Mouse (Mus musculus): ENCODE data around the gene Mpp4. TPM values are rescaled to one million over a fixed set of nuclear protein-coding genes. Genes with fewer than 3 reads are reported as not detected.

Mpp4 gene
- total and polyA plus RNA-seq, 2 experiments, result 2.3 to 7.6 TPM

DNA sequence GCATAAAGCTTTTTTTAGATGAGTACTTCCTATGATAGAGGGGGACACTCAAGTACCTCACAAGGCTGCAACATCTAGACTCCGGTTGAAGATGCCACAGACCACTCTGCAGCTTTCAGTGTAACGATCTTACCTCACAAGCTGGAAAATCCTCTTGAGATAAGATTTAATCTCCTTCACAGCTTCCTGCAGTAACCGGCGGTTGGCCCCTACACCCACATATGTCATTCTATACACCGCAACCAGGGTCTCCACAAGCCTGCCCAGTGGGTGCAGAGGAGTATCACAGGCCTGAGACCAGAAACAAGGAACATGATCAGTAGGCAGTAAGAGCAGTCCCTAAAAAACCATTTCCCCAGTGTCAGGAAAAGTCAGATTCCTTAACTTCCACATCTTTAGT, 9.8 kb upstream of the Mpp4 start:
- no peak overlapping the region for H3K27ac ChIP-seq (replicated peaks; ENCODE audit: insufficient read depth, low read depth, low read length)
- H3K9ac ChIP-seq (ENCODE audit: low read depth, low read length), result no peak overlapping the region
- peaks cover 9% of the 10 kb centered on the region for H3K4me1 ChIP-seq (ENCODE audit: control insufficient read depth, insufficient read depth, low read length)
- TF ChIP-seq CTCF (IDR thresholded peaks at IDR 0.05; ENCODE audit: low read depth, low read length), result no peak
- no peak for TF ChIP-seq POLR2A (IDR thresholded peaks at IDR 0.05; ENCODE audit: extremely low read depth, insufficient read depth, low read length)
- no peak for DNase-seq (ENCODE audit: extremely low read depth, low read depth, low spot score)
- H3K4me3 ChIP-seq (ENCODE audit: insufficient read depth, low read depth, low read length), result no peak overlapping the region
- 86% methylated on average over 5 of the region's 5 CpGs for WGBS
- no peaks in the 10 kb centered on the region for H3K79me2 ChIP-seq (ENCODE audit: control insufficient read depth, insufficient read depth, low read length)
- no peaks in the 10 kb centered on the region for H3K27me3 ChIP-seq (ENCODE audit: control insufficient read depth, insufficient read depth, low read length)
- H3K36me3 ChIP-seq (ENCODE audit: control insufficient read depth, insufficient read depth, low read length), result peaks cover 48% of the 10 kb centered on the region

DNA sequence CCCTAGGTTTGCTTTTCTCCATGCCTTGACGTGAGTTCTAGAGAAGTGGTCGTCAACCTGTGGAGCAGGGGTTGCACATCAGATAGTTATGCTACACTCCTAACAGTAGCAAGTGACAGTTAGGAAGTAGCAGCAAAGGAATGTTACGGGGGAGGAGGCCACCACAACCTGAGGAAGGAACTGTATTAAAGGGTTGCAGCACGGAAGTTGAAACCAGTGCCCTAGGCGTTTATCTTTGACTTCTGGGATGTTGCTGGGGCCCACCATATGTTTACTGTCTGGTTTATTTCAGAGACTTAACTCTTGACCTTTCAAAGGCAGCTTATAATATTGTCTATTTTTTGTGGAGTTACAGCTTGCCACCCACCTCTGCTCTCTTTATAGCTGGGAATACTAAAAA, 8.7 kb upstream of the Mpp4 start:
- H3K27me3 ChIP-seq (ENCODE audit: control insufficient read depth, insufficient read depth, low read length), result no peaks in the 10 kb centered on the region
- peaks cover 47% of the 10 kb centered on the region for H3K36me3 ChIP-seq (ENCODE audit: control insufficient read depth, insufficient read depth, low read length)
- no peak overlapping the region for H3K27ac ChIP-seq (replicated peaks; ENCODE audit: insufficient read depth, low read depth, low read length)
- no peak overlapping the region for H3K4me3 ChIP-seq (ENCODE audit: insufficient read depth, low read depth, low read length)
- H3K79me2 ChIP-seq (ENCODE audit: control insufficient read depth, insufficient read depth, low read length), result no peaks in the 10 kb centered on the region
- no peak overlapping the region for H3K9ac ChIP-seq (ENCODE audit: low read depth, low read length)
- no peak for DNase-seq (ENCODE audit: extremely low read depth, low read depth, low spot score)
- no peak for TF ChIP-seq POLR2A (IDR thresholded peaks at IDR 0.05; ENCODE audit: extremely low read depth, insufficient read depth, low read length)
- TF ChIP-seq CTCF (IDR thresholded peaks at IDR 0.05; ENCODE audit: low read depth, low read length), result no peak
- 84% methylated on average over 5 of the region's 5 CpGs for WGBS
- peaks cover 9% of the 10 kb centered on the region for H3K4me1 ChIP-seq (ENCODE audit: control insufficient read depth, insufficient read depth, low read length)

DNA sequence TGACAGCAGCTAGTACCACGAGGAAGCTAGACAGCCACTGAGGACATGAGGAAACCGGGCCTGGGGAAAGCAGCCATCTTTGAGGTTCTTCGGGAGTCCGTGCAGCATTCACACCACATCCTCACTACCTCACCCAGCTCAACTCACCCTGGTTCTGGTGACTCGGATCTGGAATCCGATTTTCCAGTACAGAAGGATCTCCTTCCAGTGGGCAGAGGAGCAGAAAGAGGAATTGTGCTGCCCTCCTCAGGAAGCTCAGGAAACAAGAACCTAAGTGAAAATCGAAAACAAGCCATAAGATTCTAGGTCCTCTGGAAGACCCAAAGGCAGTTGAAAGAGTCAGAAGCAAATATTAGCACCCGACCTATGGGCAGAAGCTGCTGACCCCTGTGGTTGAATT, 7.1 kb upstream of the Mpp4 start:
- Histone ChIP-seq H3K4me3 (ENCODE audit: insufficient read depth, low read depth, low read length) (no peak overlapping the region), H3K4me1 (ENCODE audit: control insufficient read depth, insufficient read depth, low read length) (peaks cover 11% of the 10 kb centered on the region), H3K9ac (ENCODE audit: low read depth, low read length) (no peak overlapping the region), H3K36me3 (ENCODE audit: control insufficient read depth, insufficient read depth, low read length) (peaks cover 55% of the 10 kb centered on the region), H3K27ac (replicated peaks; ENCODE audit: insufficient read depth, low read depth, low read length) (no peak overlapping the region), H3K27me3 (ENCODE audit: control insufficient read depth, insufficient read depth, low read length) (no peaks in the 10 kb centered on the region), H3K79me2 (ENCODE audit: control insufficient read depth, insufficient read depth, low read length) (no peaks in the 10 kb centered on the region)
- no peak for DNase-seq (ENCODE audit: extremely low read depth, low read depth, low spot score)
- 78% methylated on average over 8 of the region's 8 CpGs for WGBS
- TF ChIP-seq CTCF (IDR thresholded peaks at IDR 0.05; ENCODE audit: low read depth, low read length) (no peak), POLR2A (IDR thresholded peaks at IDR 0.05; ENCODE audit: extremely low read depth, insufficient read depth, low read length) (no peak)

DNA sequence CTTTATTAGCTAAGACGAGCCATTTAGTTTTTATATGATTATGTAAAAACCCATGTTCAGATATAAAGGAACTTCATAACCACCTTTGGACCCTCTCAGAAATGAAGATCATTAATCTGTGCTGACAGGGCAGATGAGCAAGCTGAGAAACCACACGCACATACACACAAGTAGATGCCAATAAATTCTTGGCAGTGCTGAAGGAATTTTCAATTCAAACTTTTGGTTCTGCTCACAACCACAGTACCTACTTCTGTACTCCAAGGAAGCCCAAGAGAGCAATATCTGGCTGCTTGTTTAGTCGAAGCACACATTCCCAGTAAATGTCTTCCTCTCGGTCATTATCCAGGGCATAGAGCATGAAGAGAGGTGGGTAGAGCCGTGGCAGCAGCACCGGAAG, 6.4 kb upstream of the Mpp4 start:
- Histone ChIP-seq H3K36me3 (ENCODE audit: control insufficient read depth, insufficient read depth, low read length) (peaks cover 58% of the 10 kb centered on the region), H3K4me1 (ENCODE audit: control insufficient read depth, insufficient read depth, low read length) (peaks cover 7% of the 10 kb centered on the region), H3K9ac (ENCODE audit: low read depth, low read length) (no peak overlapping the region), H3K4me3 (ENCODE audit: insufficient read depth, low read depth, low read length) (no peak overlapping the region), H3K27me3 (ENCODE audit: control insufficient read depth, insufficient read depth, low read length) (no peaks in the 10 kb centered on the region), H3K79me2 (ENCODE audit: control insufficient read depth, insufficient read depth, low read length) (no peaks in the 10 kb centered on the region), H3K27ac (replicated peaks; ENCODE audit: insufficient read depth, low read depth, low read length) (no peak overlapping the region)
- TF ChIP-seq CTCF (IDR thresholded peaks at IDR 0.05; ENCODE audit: low read depth, low read length) (no peak), POLR2A (IDR thresholded peaks at IDR 0.05; ENCODE audit: extremely low read depth, insufficient read depth, low read length) (no peak)
- DNase-seq (ENCODE audit: extremely low read depth, low read depth, low spot score), result peak; percentile 49
- 55% methylated on average over 6 of the region's 6 CpGs for WGBS

DNA sequence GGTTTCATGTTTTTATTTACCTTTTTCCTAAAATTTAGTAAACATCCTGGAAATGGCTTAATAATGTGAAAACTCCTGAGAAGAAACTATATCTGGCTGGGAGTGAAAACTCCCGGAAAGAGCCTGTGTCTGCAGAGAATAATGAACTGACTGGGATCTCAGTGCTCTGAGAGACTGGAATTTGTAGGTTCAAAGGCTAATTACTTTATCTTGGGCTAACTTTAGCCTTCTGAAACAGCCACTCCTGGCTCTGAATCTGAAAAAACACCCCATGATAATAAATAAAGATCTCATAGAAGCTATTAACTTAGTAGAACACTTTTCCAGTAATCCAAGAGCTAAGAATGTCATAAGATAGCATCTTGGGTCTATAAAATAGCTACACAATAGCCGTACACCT, 5.4 kb upstream of the Mpp4 start:
- Histone ChIP-seq H3K4me1 (ENCODE audit: control insufficient read depth, insufficient read depth, low read length) (peaks cover 7% of the 10 kb centered on the region), H3K27me3 (ENCODE audit: control insufficient read depth, insufficient read depth, low read length) (no peaks in the 10 kb centered on the region), H3K27ac (replicated peaks; ENCODE audit: insufficient read depth, low read depth, low read length) (no peak overlapping the region), H3K79me2 (ENCODE audit: control insufficient read depth, insufficient read depth, low read length) (no peaks in the 10 kb centered on the region), H3K4me3 (ENCODE audit: insufficient read depth, low read depth, low read length) (no peak overlapping the region), H3K36me3 (ENCODE audit: control insufficient read depth, insufficient read depth, low read length) (peaks cover 67% of the 10 kb centered on the region), H3K9ac (ENCODE audit: low read depth, low read length) (no peak overlapping the region)
- WGBS, result 76% methylated on average over 2 of the region's 2 CpGs
- no peak for DNase-seq (ENCODE audit: extremely low read depth, low read depth, low spot score)
- TF ChIP-seq POLR2A (IDR thresholded peaks at IDR 0.05; ENCODE audit: extremely low read depth, insufficient read depth, low read length) (no peak), CTCF (IDR thresholded peaks at IDR 0.05; ENCODE audit: low read depth, low read length) (no peak)

DNA sequence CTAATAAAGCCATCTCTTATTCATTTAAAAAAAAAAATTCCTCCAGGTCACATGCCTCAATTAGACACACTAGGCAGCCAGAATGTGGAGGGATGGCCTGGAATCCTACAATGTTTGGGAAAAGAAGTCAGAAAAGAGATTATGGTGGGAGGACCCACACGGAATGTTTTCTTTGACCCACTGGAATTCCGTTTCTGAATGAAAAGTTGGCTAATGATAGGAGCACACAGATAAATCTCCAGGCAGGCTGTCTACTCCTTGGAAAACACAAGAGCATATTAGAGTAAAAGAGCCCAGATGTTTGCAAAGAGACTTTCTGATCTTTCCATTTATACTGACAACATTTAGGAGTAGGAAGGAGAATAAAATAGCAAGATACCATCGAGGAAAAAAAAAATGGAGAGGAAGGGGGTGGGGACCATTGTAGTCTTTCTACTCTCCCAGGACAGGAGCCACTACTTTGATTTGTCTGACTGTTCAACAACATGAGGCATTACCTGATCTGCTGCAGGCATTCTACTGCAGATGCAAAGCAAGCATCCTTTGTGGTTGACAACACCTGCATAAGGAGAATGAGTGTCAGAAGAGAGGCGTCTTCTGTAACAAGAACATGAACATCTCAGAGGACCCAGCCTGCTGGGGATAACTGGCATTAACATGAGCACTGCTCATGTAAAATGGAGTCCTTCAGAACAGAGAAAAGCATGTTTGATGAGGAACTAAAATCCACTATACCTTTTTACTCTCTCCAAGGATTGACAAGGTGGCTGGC, 4.7 kb upstream of the Mpp4 start:
- WGBS, result 87% methylated on average over 4 of the region's 4 CpGs
- Histone ChIP-seq H3K4me3 (ENCODE audit: insufficient read depth, low read depth, low read length) (no peak overlapping the region), H3K79me2 (ENCODE audit: control insufficient read depth, insufficient read depth, low read length) (no peaks in the 10 kb centered on the region), H3K27me3 (ENCODE audit: control insufficient read depth, insufficient read depth, low read length) (no peaks in the 10 kb centered on the region), H3K9ac (ENCODE audit: low read depth, low read length) (no peak overlapping the region), H3K36me3 (ENCODE audit: control insufficient read depth, insufficient read depth, low read length) (peaks cover 67% of the 10 kb centered on the region), H3K27ac (replicated peaks; ENCODE audit: insufficient read depth, low read depth, low read length) (no peak overlapping the region), H3K4me1 (ENCODE audit: control insufficient read depth, insufficient read depth, low read length) (peaks cover 5% of the 10 kb centered on the region)
- no peak for TF ChIP-seq POLR2A (IDR thresholded peaks at IDR 0.05; ENCODE audit: extremely low read depth, insufficient read depth, low read length)
- no peak for TF ChIP-seq CTCF (IDR thresholded peaks at IDR 0.05; ENCODE audit: low read depth, low read length)
- no peak for DNase-seq (ENCODE audit: extremely low read depth, low read depth, low spot score)
